Mouse (Mus musculus) hindbrain, embryonic 16.5 days (tissue): ENCODE measurements around the gene Pamr1. TPM values are rescaled to one million over a fixed set of nuclear protein-coding genes. Genes with fewer than 3 reads are reported as not detected.

Experiments
- ATAC-seq: fragments of 200-750 bp; cut with Nextera tagmentation; 2 replicates; pipeline ENCODE4 v1.8.0; 2017; ENCODE audit warnings: moderate TSS enrichment, moderate library complexity
- H3K27ac ChIP-seq: fragments of 300-500 bp; sonication (generic); 2 replicates; pipeline ENCODE4 v1.5.1; 2014; ENCODE audit warnings: low read depth, mild to moderate bottlenecking, control low read depth, low read length, moderate library complexity
- H3K27me3 ChIP-seq: fragments of 300-500 bp; sonication (generic); replicated peaks from 2 replicates; pipeline ENCODE4 v1.6.1; 2014; ENCODE audit warnings: low read length; ENCODE audit not compliant: control insufficient read depth, insufficient read depth
- H3K36me3 ChIP-seq: fragments of 300-500 bp; sonication (generic); 2 replicates; pipeline ENCODE4 v1.6.1; 2014; ENCODE audit warnings: mild to moderate bottlenecking, low read length, moderate library complexity, mixed read lengths; ENCODE audit not compliant: control insufficient read depth, insufficient read depth
- H3K4me1 ChIP-seq: fragments of 300-500 bp; sonication (generic); 2 replicates; pipeline ENCODE4 v1.6.1; 2014; ENCODE audit warnings: low read depth, low read length; ENCODE audit not compliant: control insufficient read depth, insufficient read depth
- H3K4me2 ChIP-seq: fragments of 300-500 bp; sonication (generic); 2 replicates; pipeline ENCODE4 v1.6.1; 2014; ENCODE audit warnings: mild to moderate bottlenecking, low read length, control low read depth, moderate library complexity
- H3K4me3 ChIP-seq: fragments of 300-500 bp; sonication (generic); 2 replicates; pipeline ENCODE4 v1.5.1; 2014; ENCODE audit warnings: mild to moderate bottlenecking, low read length, control low read depth, moderate library complexity
- H3K9ac ChIP-seq: fragments of 300-500 bp; sonication (generic); 2 replicates; pipeline ENCODE4 v1.6.1; 2014; ENCODE audit warnings: low read depth, mild to moderate bottlenecking, control low read depth, low read length, moderate library complexity
- H3K9me3 ChIP-seq: fragments of 300-500 bp; sonication (generic); 2 replicates; pipeline ENCODE4 v1.6.1; 2014; ENCODE audit warnings: mild to moderate bottlenecking, low read length, moderate library complexity; ENCODE audit not compliant: control insufficient read depth
- WGBS: fragments of 180-500 bp; shearing (Covaris S2); extraction: QIAGEN DNeasy Blood & Tissue Kit; methylation state at CpG from one replicate; pipeline ENCODE4 v1.1.7; 2014; 5-methylcytosine and 5-hydroxymethylcytosine counted together
- polyA plus RNA-seq: library from polyadenylated mRNA; unstranded; fragments of >200 nt; fragmentation: Nextera tagmentation; extraction: Ambion mirVana; gene quantifications from 2 replicates; pipeline ENCODE4 v1.2.1, GENCODE M21; 2015

Gene Pamr1
- polyA plus RNA-seq, 1 experiment from 2014 or later: 12.4 TPM

DNA sequence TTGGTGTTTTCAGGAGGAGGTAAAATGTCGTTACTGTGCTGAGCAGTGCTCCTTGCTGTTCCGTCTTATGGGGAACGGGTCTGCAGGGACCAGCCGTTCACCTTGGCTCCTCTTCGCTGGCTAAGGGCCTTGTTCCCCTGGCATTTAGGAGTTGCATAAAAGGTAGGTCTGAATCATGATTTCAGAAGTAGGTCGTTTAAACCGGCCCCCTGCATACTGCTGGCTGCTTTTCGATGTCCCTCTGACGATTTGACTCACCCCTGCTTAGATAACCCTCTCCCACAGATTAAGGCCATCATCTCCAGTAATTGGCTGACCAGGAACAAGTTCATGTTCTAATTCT, 136.3 kb downstream of the Pamr1 start:
- no peaks in the 10 kb centered on the region for H3K9me3 ChIP-seq
- H3K4me1 ChIP-seq: peaks cover 12% of the 10 kb centered on the region
- H3K4me3 ChIP-seq: no peak overlapping the region
- peak; percentile 26 for ATAC-seq
- no peak overlapping the region for H3K9ac ChIP-seq
- peak overlapping the region; percentile 12; the same call in 1 of the 2 replicates for H3K27ac ChIP-seq
- WGBS: 39% methylated on average over 9 of the region's 9 CpGs
- H3K36me3 ChIP-seq: no peaks in the 10 kb centered on the region
- H3K27me3 ChIP-seq: no peaks in the 10 kb centered on the region
- peak overlapping the region; percentile 42 for H3K4me2 ChIP-seq

Other genes with a start within 250 kb of the Pamr1 start
- 40.3 and 50.8 TPM in 2 replicates for gene Trim44, start 142.2 kb upstream of the Pamr1 start, polyA plus RNA-seq
- 24.8 and 26.3 TPM in 2 replicates for gene Fjx1, start 97.5 kb upstream of the Pamr1 start, polyA plus RNA-seq
- 16.2 and 18.3 TPM in 2 replicates for gene Slc1a2, start 108.6 kb downstream of the Pamr1 start, polyA plus RNA-seq